Mouse (Mus musculus): ENCODE data around the gene Rtn2.

DNA sequence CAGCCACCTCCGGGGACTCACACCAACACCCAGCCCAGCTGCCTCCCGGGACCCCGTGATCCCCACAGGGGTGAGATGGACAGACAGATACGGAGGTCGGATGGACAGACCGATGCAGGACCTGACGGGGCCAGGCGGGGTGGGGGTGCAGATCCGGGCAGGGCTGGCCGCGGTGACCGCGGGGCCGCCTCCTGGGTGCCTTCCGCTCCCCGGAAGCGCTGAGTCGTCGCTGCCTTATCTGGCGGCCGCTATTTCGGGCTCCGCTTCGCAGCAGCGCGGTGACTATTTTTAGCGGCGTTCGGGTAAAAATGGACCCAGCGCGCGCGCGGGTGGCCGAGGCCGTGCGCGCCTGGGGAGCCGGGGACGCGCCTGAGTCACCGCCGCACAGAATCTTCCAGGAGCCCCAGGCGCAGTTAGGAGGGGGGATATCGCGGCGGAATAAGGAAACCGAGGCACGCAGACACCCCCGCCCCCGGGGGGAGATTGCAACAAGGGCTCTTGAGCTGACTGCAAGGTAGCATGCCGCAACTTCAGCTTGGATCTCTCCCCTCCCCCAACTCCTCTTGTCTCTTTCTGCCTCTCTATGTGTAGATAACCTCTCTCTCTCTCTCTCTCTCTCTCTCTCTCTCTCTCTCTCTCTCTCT lies 50.4 kb downstream of the Rtn2 start:
- no peak for TF ChIP-seq POLR2A (IDR thresholded peaks at IDR 0.05; ENCODE audit: borderline replicate concordance, extremely low read depth, low read depth, low read length)
- no peak for TF ChIP-seq CTCF (IDR thresholded peaks at IDR 0.05; ENCODE audit: insufficient read depth, low read length)

Measured in lung, adult 2 months (tissue).